Mouse (Mus musculus): ENCODE data around the gene Dip2b.

DNA sequence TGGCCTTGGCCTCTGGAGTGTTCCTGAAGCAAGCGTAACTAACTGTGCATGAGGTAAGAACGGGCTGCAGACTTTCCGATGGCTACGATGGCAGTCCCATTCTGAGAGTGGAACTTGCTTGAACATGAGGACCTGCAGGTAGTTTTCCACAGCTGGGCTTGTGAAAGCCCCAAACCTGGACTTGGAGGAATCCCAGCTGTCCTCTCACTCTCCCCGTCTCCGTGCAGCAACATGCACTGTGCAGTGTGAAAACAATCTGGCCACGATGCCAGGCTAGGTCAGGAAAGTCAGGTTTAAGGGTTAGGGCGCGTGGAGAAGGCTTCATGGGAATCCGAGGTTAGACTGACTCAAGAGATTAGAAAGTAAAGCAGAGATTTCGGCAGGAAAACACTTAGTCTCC, 20.4 kb downstream of the Dip2b start:
- no peak for TF ChIP-seq CTCF (IDR thresholded peaks at IDR 0.05; ENCODE audit: control insufficient read depth, insufficient read depth, insufficient replicate concordance, low read depth, low read length)
- no peak for TF ChIP-seq POLR2A (IDR thresholded peaks at IDR 0.05; ENCODE audit: control insufficient read depth, low read depth, low read length)
